Mouse (Mus musculus) spleen, adult 18-20 months (tissue): ENCODE data around the gene Hsd17b12.

Experiments used
- DNase-seq, 2 experiments: peaks; one replicate each; pipeline ENCODE4 v3.0.0; 2022; ENCODE audit warnings: mixed read lengths in 2 of 2

The Hsd17b12 gene

DNA sequence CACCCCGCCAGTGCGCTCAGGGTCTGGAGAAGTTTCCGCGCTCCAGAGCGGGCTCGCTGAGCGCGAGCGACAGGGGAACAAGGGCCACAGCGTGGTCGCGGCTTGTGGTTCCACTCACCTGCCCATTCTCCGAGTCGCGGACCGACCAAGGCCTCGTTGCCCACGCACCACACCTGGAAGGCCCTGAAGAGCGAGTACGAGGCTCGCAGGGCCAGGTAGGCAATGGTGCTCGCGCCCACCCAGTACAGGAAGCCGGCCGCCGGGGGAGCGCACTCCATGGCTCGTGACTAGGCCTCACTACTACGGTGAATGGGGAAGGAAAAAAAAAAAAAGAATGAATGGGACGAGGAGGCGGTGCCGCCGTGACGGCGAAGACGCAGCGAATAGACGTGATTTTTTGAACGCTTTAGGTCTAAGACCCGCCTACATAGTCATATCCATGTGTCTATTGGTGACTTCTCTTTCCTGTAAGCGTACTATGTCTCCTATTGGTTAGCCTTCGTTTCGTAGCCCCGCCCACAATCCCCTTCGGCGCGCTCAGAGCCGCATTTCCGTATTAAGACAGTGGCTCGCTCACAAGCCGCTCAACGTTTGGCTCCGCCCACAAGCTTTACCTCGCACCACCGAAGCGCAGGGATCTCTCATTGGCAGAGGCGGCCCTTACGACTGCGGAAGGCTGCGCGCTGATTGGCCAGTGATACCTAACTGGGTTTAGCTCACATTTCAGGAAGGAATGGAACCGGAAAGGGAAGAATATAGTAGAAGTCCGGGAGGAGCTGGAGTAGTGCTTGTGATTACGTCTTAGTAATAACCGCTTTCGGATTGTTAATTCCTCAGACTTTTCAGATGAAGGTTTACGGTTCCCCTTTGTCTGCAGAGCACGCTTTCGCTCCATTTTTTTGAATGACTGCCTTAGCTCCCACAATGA is at the start of gene Hsd17b12:
TSS of gene Hsd17b12 (minus strand) at position 373 of the 928 bp plus-strand sequence.
- DNase-seq: peak; percentile 93 to 98

DNA sequence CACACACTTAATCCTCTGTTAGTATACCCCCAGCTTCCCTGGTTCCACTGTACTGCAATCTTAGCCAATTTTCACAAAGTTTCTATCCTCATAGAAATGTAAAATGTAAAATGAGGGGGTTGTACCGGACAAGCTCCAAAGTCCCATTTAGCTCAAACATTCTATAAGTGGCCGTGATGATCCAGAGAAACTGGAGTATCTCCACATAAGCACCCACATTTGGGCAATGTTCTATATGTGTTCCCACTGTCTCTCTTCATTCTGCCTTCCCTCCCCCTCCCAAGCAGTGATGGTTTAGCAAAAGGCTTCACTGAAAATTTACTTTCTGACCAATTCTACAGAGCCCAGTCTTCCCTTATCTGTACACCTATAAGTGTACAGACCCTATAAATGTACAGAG is 27.1 kb upstream of the Hsd17b12 start:
- DNase-seq: no peak

DNA sequence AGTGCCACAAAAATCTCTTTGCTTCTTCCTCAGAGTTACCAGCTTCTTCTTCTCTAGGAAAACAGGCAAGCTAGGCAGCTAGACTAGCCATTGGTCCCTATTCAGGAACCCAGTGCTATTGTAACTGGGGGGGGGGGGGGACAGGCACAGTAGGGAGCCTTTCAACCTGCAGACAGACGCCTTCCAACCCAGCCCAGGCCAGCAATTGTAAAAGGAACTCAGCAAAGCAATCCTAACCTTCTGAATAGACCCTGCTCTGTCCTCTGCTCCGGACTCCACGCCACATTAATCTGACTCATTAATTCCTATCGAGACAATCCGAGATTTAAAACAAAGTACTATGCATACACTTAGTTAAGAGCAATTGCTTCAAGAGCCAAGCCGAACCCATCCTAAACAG is 26.4 kb upstream of the Hsd17b12 start:
- DNase-seq: no peak

DNA sequence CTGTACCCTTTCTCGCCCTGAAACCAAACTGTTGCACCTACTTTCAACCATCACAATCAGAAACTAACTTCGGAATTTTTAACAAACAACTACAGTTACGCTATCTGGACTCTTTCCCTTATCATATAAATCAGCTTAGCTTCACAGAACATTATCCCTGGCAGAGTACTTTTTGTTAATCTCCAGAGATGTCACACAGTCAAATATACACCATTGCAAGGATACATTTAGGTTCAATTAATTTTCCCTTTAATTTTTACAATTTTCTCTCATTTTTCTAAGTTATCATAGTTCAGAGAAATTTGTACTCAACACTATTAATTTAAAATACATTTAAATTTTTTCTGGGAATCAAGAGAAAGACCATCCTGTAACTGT is 21.3 kb upstream of the Hsd17b12 start:
- no peak for DNase-seq

- peak; percentile 70 to 86 for DNase-seq
Measured at GRCm38 (mm10) chr2:94178321-94179029, 20.7 kb upstream of the Hsd17b12 start.

DNA sequence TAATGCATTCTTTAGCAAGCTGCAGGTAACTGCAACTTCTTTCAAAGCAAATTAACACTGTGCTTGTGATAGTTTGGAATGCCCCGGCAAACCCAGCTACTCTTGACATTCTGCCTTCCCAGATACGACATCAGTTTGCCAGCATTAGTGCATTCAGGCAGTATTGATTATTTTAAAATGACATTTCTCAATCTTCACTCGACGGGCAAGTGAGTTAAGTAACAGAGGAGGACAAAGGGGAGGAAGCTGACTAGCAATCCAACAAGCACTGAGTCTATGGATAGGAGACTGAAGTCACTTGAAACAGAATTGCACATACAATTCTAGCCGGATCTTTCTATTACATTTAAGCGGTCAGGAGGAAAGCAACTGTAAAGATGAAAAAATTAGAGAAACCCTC is 19.5 kb upstream of the Hsd17b12 start:
- DNase-seq: no peak

- DNase-seq: no peak
Measured at GRCm38 (mm10) chr2:94176381-94176780, 18.6 kb upstream of the Hsd17b12 start.

GRCm38 (mm10) chr2:94173549-94173948 is 15.8 kb upstream of the Hsd17b12 start:
- DNase-seq: no peak

DNA sequence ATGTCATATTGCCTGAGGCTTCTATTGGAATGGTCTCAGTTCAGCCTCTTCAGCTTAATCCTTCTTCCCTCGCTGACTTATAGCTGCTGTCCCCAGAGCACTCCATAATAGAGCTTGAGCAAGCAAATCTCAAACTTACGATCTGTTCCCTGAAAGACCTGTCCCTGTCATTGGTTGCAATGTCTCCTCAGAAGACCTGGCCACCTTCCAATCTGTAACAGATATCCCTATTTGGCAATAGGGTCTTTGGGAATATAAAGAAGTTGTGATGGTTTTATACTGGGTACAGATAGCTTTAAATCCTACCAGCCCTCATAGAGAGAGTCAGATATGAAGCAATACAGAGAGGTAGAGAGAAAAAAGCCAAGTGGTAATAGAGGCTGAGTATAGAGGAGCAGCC is 5.4 kb upstream of the Hsd17b12 start:
- DNase-seq: no peak

DNA sequence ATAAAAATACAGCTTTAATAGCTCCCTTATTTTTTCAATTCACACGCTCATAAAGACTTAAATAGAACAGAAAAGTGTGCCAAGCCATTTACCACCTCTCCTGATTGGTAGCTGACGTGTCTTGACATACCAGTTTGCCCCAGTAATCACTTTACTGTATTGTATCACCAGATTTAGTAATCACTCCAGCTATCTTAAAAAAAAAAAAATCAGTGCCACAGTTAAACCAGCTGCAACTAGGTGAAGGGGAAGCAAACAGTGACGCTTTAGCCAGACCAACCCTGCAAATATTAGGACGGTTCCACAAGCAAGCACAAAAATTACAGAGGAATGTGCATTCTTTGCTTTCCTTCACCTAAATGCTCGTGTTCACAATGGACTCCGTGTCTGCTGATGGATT is 4.4 kb upstream of the Hsd17b12 start:
- no peak for DNase-seq

DNA sequence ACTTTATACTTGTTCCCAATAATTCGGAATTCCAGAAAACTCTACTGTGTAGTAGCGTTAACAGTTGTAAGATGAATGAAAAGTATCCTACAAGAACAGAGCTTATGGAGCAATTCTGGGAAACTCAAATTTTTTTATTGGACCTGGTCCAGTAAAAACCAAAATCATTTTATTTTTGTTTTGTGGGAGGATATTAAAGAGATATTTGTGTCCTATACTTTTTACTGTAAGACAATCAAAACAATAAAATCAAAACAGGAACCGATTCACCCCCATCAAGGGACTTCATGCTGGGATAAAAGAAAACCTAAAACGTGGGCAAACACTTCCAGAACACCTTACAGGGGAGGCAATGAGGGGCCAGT is 738 bp upstream of the Hsd17b12 start:
- DNase-seq: no peak

DNA sequence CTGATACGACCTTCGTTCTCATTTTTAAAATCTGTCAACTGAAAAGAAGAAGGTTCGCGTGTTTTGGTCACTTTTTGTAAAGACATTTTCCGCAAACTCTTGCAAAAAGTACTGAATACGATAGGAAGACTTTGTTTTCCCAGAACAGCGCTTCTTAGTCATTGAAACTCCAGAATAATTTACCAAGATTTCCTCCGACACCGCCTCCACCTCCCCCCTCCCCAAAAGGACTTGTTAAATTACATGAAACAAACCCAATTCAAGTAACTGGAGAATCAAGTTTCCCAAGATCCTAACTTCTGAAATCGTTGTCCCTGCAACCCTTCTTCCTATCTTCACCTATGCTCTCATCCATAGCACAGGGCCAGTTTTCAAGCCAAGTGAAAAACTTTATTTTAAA is 713 bp downstream of the Hsd17b12 start:
- no peak for DNase-seq

DNA sequence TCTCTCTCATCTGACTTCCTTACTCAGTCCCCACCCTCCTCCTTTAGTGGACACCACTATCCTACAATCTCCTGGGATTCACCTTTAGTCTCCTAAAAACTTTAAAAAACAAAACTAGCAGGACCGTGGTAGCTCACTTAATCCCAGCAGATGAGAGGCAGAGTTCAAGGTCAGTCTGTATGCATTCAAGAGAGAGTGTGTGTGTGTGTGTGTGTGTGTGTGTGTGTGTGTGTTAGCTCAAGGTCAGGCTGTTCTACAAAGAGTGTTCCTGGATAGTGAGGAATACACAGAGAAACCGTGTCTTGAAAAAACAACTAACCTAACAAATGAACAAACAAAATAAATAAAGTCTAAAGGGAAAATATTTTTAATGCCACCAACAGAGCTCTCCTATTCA is 12.6 kb downstream of the Hsd17b12 start:
- DNase-seq: no peak

DNA sequence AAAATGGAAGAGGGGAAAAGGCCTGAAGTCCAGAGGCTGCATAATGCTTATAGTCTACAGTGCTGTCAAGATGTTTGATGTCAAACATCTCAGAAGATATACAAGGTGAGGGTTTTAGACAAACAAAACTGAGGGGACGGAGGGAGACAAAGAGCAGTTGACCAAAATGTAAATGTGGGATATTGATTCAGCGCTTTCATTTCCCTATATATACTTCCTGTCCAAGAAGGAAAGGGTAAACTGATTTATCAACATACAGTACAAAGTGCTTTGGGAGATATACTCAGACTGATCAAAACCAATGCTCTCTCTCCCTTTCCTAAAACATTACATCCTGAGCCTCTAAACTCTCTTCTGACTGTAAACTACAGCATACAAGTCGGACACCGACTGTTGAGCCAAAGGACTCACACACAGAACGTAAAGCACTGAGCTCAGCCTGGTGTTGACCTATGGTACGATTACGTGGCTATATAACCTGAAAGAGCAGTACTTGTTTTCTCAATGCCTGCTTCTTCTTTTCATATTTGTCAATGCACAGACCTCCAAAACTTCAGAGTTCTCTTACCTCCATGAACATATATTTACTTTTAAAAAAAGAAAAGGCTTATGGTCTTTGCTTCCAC is 13.1 kb downstream of the Hsd17b12 start:
- DNase-seq: no peak

DNA sequence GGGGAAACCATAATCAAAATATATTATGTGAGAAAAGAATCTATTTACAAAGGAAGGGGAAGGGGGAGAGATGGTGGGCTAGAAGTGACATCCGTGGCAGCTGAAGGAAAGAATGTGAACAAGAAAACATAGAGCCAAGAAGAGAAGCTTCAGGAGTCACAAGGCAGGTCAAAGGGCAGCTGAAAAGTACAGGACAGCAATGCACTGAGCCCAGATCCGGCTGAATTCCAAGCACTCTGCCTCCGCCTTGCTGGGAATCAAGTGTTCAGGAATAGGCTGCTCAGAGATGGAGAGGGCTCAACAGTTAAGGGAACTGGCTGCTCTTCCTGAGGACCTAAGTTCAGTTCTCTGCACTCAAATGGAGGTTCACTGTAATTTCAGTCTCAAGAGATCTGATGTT is 16.5 kb downstream of the Hsd17b12 start:
- DNase-seq: no peak

DNA sequence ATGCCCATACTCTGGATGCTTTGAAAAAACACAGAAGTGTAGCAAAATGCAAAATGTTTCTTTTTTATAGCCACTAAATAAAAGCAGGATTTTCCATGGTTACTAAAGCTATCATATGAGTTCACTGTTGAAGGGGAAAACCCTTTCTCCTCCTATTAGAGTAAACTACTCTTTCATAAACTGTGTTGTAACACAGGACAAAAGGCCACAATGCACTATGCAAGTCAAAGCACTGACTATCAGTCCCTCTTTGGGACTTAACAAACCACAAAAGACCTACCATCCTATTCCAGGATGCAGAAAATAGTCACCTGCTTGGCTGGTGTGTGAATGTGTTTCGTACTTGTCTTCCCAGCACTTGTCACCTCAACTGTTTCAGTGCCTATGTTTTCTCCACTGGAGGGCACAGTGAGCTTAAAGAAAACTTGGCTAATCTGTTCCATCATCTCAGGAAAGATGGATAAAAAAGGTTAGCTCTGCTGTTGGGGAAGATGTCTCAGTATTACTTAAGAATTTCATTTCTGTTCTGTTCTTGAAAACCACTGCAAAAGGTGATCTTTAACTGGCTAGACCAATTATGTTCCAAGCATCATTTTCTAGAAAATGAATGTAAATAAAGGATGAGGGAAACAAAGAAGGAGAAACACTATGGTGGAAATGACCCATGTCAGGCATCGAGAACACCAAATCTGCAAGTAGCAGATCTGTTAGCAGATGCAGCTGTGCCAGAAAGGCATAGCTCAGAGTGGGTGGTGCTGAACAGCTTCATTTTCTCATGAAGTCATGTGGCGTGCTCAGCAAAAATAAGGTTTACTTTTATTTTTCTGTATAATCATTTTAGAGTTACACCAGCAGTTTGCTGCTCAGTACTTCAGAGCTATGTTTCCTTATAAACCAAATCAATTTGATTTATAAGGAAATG is 19.0 kb downstream of the Hsd17b12 start:
- DNase-seq: no peak

DNA sequence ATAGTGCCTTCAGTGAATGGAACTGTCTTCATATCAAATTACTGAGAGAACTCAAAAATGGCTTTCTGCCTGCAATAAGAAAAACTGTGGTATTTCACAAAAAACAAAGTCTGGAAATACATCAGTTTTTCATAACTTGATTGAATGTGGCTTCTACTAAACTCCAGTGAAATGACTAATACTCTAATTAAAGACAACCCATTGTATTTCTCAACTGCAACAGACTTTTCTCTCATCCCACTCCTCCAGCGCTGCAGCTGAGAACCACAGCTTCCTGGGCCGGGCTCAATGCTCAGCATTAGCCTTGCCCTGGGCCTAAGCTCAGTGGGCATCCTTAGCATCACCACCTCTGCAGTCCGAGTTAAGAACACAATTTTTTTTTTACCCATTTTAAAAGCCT is 20.9 kb downstream of the Hsd17b12 start:
- no peak for DNase-seq

DNA sequence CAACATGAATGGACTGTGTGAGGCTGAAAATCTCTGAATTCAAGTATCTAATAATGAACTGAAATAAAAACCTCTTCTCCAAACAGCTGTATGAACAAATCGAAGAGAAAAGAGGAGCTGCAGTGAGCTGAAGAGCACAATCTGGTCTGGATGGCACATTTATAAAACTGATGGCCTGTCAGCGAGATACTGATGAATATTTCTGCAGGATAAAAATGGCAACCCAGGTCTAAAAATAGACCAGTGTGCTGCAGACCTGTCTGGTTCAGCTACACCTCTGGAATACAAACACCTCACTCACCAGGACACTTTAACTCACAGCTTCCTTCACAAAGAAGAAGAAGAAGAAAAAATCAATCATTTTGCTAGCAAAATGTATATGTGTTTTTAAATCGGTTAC is 29.3 kb downstream of the Hsd17b12 start:
- DNase-seq: no peak

- DNase-seq: no peak
Measured at GRCm38 (mm10) chr2:94122182-94123041, 35.4 kb downstream of the Hsd17b12 start.

DNA sequence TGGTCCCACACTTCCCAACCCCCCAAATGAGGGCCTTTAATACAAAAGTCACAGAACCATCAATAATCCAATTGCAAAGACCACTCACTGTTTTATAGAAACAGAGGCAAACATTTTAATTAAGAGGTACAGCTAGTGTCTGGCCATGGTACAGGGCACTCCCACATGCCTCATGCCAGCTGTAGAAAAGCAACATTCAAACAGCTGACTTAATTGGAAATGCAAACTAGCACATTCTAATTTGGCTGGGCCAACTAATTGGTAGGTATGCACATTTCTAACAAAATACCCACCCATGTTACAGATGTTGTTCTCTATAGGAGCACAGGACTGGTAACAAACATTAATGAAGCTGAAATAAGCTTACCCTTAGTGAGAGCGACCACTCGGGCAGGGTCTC is 54.0 kb downstream of the Hsd17b12 start:
- no peak for DNase-seq

DNA sequence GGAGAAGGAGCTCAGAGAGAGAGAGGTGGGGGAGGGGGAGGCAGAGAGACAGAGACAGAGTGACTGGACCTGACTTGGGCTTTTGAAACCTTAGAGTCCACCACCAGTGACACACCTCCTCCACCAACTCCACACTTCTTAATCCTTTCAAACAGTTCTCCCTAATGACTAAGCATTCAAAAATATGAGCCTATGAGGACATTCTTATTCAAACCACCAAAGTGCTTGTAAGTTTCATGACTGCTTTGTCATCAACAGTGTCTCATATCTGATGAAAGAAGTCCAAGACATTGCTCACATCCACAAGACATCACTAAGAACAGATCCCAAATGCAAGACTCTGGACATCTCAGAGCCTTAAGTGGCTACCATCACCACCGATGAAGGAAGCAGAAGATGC is 67.9 kb downstream of the Hsd17b12 start:
- DNase-seq: no peak

DNA sequence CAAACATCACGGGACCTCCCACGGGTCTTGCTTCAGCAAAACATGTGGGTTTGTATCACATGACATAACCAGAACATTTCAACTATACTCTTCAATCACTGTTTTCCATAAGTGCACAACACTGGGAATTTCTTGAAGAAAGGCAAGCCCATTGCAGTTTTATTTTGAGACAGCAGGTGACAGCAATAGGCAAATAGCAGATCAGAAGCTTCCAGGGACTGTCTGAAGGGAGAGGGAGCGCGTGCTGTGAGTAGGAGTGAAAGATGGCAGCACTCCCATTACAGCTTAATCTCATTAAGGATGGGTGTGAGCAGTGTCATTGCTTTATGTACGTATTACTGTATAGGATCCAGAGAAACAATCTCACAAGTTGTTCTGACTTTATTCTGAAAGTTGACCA is 88.3 kb downstream of the Hsd17b12 start:
- no peak for DNase-seq
